Mouse (Mus musculus) forebrain, embryonic 15.5 days (tissue): Measurements from ENCODE around the gene Tns3. TPM values are rescaled to one million over a fixed set of nuclear protein-coding genes. Genes with fewer than 3 reads are reported as not detected.
"Not testable (repeated sequence)": the region's sequence is repeated elsewhere in the genome, so short reads cannot be mapped to it uniquely, and the experiment has no call there.

ENCODE experiments used
- ATAC-seq: fragments of 200-750 bp; cut with Nextera tagmentation; replicated peaks from 2 replicates; pipeline ENCODE4 v1.8.0; 2017; ENCODE audit warnings: mild to moderate bottlenecking, moderate TSS enrichment, moderate library complexity
- H3K27ac ChIP-seq: fragments of 300-500 bp; sonication (generic); replicated peaks from 2 replicates; pipeline ENCODE4 v1.5.1; 2015; ENCODE audit warnings: mild to moderate bottlenecking, inconsistent platforms
- H3K27me3 ChIP-seq: fragments of 300-500 bp; sonication (generic); 2 replicates; pipeline ENCODE4 v1.6.1; 2015; ENCODE audit warnings: inconsistent platforms
- H3K36me3 ChIP-seq: fragments of 300-500 bp; sonication (generic); 2 replicates; pipeline ENCODE4 v1.6.1; 2015; ENCODE audit warnings: mild to moderate bottlenecking, inconsistent platforms
- H3K4me1 ChIP-seq: fragments of 300-500 bp; sonication (generic); 2 replicates; pipeline ENCODE4 v1.6.1; 2015; ENCODE audit warnings: inconsistent platforms
- H3K4me2 ChIP-seq: fragments of 300-500 bp; sonication (generic); replicated peaks from 2 replicates; pipeline ENCODE4 v1.6.1; 2015; ENCODE audit warnings: mild to moderate bottlenecking, inconsistent platforms
- H3K4me3 ChIP-seq: fragments of 300-500 bp; sonication (generic); 2 replicates; pipeline ENCODE4 v1.5.1; 2015; ENCODE audit warnings: mild to moderate bottlenecking, inconsistent platforms
- H3K9ac ChIP-seq: fragments of 300-500 bp; sonication (generic); replicated peaks from 2 replicates; pipeline ENCODE4 v1.6.1; 2015; ENCODE audit warnings: mild to moderate bottlenecking, inconsistent platforms
- H3K9me3 ChIP-seq: fragments of 300-500 bp; sonication (generic); 2 replicates; pipeline ENCODE4 v1.6.1; 2016; ENCODE audit warnings: inconsistent platforms
- WGBS: fragments of 180-500 bp; shearing (Covaris S2); methylation state at CpG from one replicate; pipeline ENCODE4 v1.1.7; 2015; ENCODE audit warnings: mixed read lengths; 5-methylcytosine and 5-hydroxymethylcytosine counted together
- polyA plus RNA-seq: library from polyadenylated mRNA; unstranded; fragments of >200 nt; fragmentation: Nextera tagmentation; extraction: Ambion mirVana; gene quantifications from 2 replicates; pipeline ENCODE4 v1.2.1, GENCODE M21; 2015

Gene Tns3
- polyA plus RNA-seq, 1 experiment from 2014 or later, result 8.0 TPM

DNA sequence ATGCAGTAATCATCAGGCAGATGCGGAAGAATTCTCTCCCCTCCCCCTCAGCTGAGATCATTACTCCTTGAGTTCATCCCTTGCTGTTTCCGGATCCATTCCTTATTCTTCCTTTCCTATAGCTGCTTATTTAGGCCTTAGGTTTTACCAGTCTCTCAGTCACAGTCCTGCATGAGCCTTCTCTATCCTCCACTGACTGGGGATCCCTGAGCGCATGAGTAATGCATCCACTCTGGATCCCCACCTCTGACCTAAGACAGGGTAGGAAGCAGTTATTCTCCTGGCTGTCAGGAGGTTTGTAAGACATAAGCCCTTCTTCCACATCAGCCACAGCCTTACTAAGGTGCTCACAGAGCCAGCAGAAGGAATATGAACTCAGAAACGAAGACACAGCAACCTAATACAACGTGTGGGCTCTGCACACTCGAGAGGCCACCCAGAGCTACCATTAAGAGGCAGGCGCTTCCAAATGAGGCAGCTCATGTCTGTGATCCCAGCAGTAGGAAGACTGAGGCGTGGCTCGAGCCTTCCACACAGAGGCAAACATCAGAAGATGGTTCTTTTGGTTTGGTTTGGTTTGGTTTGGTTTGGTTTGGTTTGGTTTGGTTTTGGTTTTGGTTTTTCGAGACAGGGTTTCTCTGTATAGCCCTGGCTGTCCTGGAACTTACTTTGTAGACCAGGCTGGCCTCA is 38.3 kb downstream of the Tns3 start:
- WGBS, result 82% methylated on average over 10 of the region's 10 CpGs
- Histone ChIP-seq H3K27me3 (no peaks in the 10 kb centered on the region), H3K9me3 (no peaks in the 10 kb centered on the region), H3K27ac (no peak overlapping the region), H3K4me1 (peaks cover 21% of the 10 kb centered on the region), H3K4me3 (no peak overlapping the region), H3K4me2 (no peak overlapping the region), H3K36me3 (no peaks in the 10 kb centered on the region), H3K9ac (no peak overlapping the region)
- ATAC-seq, result no peak

DNA sequence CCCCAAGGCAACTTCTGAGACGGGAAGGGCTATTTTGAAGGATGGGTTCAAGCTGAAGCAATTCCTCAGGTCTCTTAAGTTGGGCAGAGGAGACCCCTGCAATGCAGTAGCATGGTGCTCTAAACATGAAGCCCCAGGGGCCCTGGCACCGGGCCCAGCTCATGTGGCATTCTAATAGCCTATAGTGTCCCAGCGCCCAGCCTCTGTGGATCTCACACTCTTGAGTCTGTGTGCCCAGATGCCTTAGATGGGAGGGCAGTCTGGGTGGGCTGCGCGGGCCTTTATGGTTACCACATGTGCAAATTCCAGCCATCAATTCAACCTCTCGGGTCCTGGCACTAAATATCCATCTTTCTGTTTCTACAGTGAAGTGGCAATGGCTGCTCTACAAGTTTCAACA is 38.9 kb downstream of the Tns3 start:
- 0 out of 2 replicates have a peak, but pooled peaks have one; percentile 6 for ATAC-seq

DNA sequence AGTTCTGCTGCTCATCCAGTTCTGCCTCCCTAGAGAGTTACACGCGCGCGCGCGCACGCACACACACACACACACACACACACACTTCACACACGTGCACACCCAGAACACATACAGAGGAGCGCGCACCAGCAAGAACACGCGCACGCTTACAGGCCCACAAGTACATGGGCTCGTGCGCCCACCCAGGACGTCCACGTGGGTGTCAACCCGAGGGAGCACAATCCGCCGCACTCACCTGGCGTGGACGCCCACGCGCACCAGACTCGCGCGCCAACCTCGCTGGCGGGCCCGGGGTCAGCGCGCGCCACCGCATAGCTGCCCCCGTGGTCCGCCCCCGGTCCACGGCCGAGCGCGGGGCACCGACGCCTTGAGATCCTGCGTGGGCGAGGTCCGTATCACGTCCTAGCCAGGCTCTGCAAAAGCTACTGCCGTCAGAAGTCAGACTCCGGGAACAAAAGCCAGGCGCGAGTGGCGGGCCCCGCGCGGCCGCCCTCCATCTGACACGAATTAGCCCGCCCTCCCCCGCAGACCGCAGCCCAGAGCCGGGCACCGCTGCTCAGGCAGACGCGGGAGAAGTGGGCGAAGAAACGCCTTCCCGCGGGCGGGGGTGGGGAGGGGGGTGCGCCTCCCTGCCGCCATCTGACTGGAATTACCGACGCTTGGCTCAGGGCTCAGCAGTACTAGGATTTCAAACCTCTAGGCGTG is 40.0 kb downstream of the Tns3 start:
- Histone ChIP-seq H3K9me3 (no peaks in the 10 kb centered on the region), H3K27me3 (no peaks in the 10 kb centered on the region), H3K36me3 (no peaks in the 10 kb centered on the region), H3K27ac (no peak overlapping the region), H3K4me3 (peak overlapping the region; percentile 57), H3K9ac (peak overlapping the region; percentile 65), H3K4me2 (peak overlapping the region; percentile 91), H3K4me1 (peaks cover 21% of the 10 kb centered on the region)
- WGBS, result under 1% methylated on average over 74 of the region's 74 CpGs
- peak; percentile 85 for ATAC-seq

More for the DNA sequence above, 38.9 kb downstream of the Tns3 start:
- no peaks in the 10 kb centered on the region for H3K9me3 ChIP-seq
- H3K27ac ChIP-seq, result no peak overlapping the region
- no peaks in the 10 kb centered on the region for H3K36me3 ChIP-seq
- H3K27me3 ChIP-seq, result no peaks in the 10 kb centered on the region
- H3K4me2 ChIP-seq, result no peak overlapping the region
- H3K9ac ChIP-seq, result no peak overlapping the region
- WGBS, result 41% methylated on average over 6 of the region's 6 CpGs
- peaks cover 21% of the 10 kb centered on the region for H3K4me1 ChIP-seq
- no peak overlapping the region for H3K4me3 ChIP-seq

DNA sequence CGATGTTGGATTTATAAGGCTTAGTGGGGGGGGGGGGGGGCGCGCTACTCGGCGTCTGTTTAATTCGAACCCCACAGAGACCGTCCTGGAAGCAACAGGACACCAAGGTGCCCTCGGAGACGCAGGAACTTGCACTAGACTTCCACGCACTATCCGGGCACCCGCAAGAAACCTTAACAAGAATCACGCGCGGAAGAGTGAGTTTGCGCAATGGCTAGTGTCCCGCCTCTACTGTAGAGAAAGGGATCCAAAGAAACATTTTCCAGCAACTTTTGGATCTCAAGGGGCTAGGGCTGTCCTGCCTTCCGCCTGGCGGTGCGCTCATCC is 40.5 kb downstream of the Tns3 start:
- Histone ChIP-seq H3K27me3 (no peaks in the 10 kb centered on the region), H3K9me3 (no peaks in the 10 kb centered on the region), H3K4me3 (peak overlapping the region; percentile 57), H3K4me1 (peaks cover 21% of the 10 kb centered on the region), H3K9ac (peak overlapping the region; percentile 65), H3K27ac (no peak overlapping the region), H3K36me3 (no peaks in the 10 kb centered on the region), H3K4me2 (peak overlapping the region; percentile 91)
- WGBS, result 3% methylated on average over 20 of the region's 20 CpGs
- ATAC-seq, result no peak

DNA sequence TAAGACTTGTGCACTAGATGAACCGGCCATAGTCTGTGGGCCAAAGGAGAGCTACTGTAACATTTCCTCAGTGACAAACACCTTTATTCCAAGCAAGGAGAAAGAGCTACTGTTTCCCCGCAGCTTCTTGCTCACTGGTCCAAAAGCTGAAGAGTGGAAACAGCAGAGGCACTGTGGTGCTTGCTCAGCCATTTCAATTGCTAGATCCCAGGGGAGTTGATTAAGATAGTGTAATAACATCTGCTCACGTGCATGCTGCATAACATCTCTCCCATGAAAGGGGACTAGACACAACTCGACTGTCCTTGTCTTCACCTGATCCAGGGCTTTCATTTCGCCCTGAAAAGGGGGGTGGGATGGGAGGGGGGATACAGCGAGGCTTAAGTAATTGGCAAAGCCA is 41.7 kb downstream of the Tns3 start:
- Histone ChIP-seq H3K4me2 (no peak overlapping the region), H3K36me3 (no peaks in the 10 kb centered on the region), H3K27ac (no peak overlapping the region), H3K4me3 (no peak overlapping the region), H3K9me3 (no peaks in the 10 kb centered on the region), H3K4me1 (peaks cover 21% of the 10 kb centered on the region), H3K9ac (no peak overlapping the region), H3K27me3 (no peaks in the 10 kb centered on the region)
- ATAC-seq, result no peak
- 49% methylated on average over 6 of the region's 6 CpGs for WGBS

DNA sequence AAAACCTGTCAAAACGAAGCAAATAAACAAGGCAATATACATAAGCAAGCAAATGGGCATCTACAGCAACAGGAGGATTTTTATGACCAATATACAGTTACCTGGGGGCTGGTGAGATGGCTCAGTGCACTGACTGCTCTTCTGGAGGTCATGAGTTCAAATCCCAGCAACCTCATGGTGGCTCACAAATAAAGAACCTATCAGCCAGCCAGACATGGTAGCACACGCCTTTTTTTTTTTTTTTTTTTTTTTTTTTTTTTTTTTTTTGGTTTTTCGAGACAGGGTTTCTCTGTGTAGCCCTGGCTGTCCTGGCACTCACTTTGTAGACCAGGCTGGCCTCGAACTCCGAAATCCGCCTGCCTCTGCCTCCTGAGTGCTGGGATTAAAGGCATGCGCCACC is 45.2 kb downstream of the Tns3 start:
- not testable (repeated sequence) for ATAC-seq, H3K4me3 ChIP-seq
- WGBS, result 91% methylated on average over 7 of the region's 7 CpGs

DNA sequence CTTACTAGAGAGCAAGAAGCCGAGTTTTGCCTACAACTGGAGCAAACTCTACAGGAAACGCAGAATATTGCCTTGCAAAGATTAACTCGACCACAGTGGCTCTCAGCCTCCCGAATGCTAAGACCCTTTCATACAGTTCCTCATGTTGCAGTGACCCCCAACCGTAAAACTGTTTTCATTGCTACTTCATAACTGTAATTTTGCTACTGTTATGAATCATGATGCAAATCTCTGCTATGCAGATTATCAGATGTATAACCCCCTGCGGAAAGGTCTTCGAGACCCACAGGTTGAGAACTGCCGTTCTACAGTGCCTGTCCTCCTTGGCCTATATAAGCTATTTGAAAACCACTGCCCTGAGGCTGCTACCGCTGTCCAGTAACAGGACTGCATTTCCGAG is 46.0 kb downstream of the Tns3 start:
- ATAC-seq, result no peak
- H3K36me3 ChIP-seq, result no peaks in the 10 kb centered on the region
- H3K9me3 ChIP-seq, result no peaks in the 10 kb centered on the region
- no peaks in the 10 kb centered on the region for H3K27me3 ChIP-seq
- no peak overlapping the region for H3K4me2 ChIP-seq
- WGBS, result 71% methylated on average over 10 of the region's 10 CpGs
- no peak overlapping the region for H3K9ac ChIP-seq
- H3K4me1 ChIP-seq, result peaks cover 1% of the 10 kb centered on the region; the same call in 1 of the 2 replicates
- H3K27ac ChIP-seq, result no peak overlapping the region
- no peak overlapping the region for H3K4me3 ChIP-seq

More for the DNA sequence above, 45.2 kb downstream of the Tns3 start:
- not testable (repeated sequence) for H3K27ac ChIP-seq, H3K36me3 ChIP-seq, H3K4me1 ChIP-seq, H3K4me2 ChIP-seq, H3K27me3 ChIP-seq, H3K9ac ChIP-seq, H3K9me3 ChIP-seq

DNA sequence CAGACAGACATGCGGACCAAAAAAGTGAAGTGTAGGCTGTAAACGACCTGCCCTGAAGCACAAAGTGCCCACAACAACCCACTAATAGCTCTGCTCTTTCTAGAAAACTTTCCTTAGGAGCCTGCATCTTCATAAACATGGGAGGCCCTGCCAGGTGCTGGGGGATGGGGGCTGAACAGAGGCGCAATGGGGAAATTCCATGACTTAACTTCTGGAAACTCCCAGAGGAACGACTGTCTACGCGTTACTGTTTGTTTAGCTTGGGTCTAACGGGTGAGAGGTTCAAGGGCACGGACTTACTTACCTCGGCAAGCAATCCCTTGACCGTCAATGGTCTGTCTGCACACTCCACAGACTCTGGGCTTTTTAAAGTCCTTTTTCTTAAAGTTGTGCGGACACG is 48.9 kb downstream of the Tns3 start:
- Histone ChIP-seq H3K27ac (no peak overlapping the region), H3K27me3 (no peaks in the 10 kb centered on the region), H3K9me3 (no peaks in the 10 kb centered on the region), H3K4me2 (no peak overlapping the region), H3K4me3 (no peak overlapping the region), H3K9ac (no peak overlapping the region), H3K36me3 (no peaks in the 10 kb centered on the region), H3K4me1 (0 out of 2 replicates have a peak, but pooled peaks cover 4% of the 10 kb centered on the region)
- no peak for ATAC-seq
- WGBS, result 87% methylated on average over 12 of the region's 12 CpGs

DNA sequence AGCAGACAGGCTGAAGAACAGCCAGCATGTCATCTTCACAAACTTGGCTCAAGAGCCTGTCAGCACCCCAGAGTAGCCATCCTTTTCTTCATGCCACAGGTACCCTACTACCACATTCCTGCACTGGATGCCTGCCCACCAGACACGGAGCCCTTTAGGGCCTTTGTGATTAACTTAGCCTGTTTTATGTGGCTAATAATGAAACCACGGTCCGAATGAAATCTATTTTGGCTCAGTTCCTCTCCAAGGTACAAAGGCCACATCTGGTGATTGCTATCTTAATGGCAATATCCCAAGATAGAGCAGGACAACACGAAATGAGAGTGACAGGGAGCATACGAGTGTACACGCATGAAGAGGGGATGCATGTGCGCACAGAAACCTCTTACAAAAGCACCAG is 53.9 kb downstream of the Tns3 start:
- no peaks in the 10 kb centered on the region for H3K36me3 ChIP-seq
- H3K27me3 ChIP-seq, result no peaks in the 10 kb centered on the region
- WGBS, result 46% methylated on average over 7 of the region's 7 CpGs
- no peak for ATAC-seq
- no peak overlapping the region for H3K4me2 ChIP-seq
- H3K4me1 ChIP-seq, result 0 out of 2 replicates have a peak, but pooled peaks cover 7% of the 10 kb centered on the region
- no peak overlapping the region for H3K27ac ChIP-seq
- no peaks in the 10 kb centered on the region for H3K9me3 ChIP-seq
- H3K9ac ChIP-seq, result no peak overlapping the region
- no peak overlapping the region for H3K4me3 ChIP-seq

DNA sequence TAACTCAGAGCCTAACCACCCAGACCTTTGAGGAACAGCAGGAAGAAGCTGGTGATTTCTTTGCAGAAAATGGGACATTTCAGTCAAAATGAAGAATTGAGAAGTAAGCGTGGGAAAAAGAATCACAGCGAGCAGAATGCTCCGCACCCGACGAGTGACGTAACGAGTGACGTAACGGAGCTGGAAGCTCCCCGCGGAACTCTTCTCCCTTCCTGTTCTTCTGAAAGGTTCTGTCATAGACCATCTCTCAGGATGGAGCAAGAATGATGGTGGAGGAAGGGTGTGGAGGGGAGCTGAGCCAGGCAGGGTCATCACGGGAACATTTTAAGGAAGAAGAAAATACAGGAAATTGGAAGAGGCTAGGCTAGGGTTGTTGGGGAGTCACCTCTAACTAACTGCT is 54.5 kb downstream of the Tns3 start:
- H3K9me3 ChIP-seq, result no peaks in the 10 kb centered on the region
- H3K27ac ChIP-seq, result no peak overlapping the region
- no peaks in the 10 kb centered on the region for H3K36me3 ChIP-seq
- ATAC-seq, result no peak
- 91% methylated on average over 12 of the region's 12 CpGs for WGBS
- 0 out of 2 replicates have a peak, but pooled peaks cover 7% of the 10 kb centered on the region for H3K4me1 ChIP-seq
- no peak overlapping the region for H3K4me3 ChIP-seq
- no peaks in the 10 kb centered on the region for H3K27me3 ChIP-seq
- H3K9ac ChIP-seq, result no peak overlapping the region
- no peak overlapping the region for H3K4me2 ChIP-seq

DNA sequence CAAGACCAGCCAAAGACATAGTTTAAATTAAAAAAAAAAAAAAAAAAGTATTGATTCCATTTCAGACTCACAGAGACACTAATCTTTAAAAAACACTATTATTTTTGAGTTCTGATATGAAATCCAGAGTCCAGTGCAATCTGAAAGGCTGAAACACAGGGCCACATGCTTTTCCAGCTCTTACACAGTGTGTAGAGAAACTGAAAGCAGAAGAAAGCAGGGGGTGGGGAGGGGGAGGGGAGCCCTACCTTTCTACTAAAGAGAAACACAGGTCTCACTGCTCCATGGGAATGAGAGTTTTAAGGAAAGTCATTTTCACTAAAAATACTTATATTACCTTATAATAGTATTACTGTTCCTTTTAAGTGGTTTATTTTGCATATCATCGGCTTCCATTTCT is 57.2 kb downstream of the Tns3 start:
- H3K9me3 ChIP-seq, result no peaks in the 10 kb centered on the region
- 0 out of 2 replicates have a peak, but pooled peaks cover 7% of the 10 kb centered on the region for H3K4me1 ChIP-seq
- no peak overlapping the region for H3K9ac ChIP-seq
- no peak overlapping the region for H3K4me2 ChIP-seq
- H3K27me3 ChIP-seq, result no peaks in the 10 kb centered on the region
- H3K27ac ChIP-seq, result no peak overlapping the region
- ATAC-seq, result no peak
- no peak overlapping the region for H3K4me3 ChIP-seq
- H3K36me3 ChIP-seq, result no peaks in the 10 kb centered on the region
- WGBS, result 89% methylated on average over 1 of the region's 1 CpGs

DNA sequence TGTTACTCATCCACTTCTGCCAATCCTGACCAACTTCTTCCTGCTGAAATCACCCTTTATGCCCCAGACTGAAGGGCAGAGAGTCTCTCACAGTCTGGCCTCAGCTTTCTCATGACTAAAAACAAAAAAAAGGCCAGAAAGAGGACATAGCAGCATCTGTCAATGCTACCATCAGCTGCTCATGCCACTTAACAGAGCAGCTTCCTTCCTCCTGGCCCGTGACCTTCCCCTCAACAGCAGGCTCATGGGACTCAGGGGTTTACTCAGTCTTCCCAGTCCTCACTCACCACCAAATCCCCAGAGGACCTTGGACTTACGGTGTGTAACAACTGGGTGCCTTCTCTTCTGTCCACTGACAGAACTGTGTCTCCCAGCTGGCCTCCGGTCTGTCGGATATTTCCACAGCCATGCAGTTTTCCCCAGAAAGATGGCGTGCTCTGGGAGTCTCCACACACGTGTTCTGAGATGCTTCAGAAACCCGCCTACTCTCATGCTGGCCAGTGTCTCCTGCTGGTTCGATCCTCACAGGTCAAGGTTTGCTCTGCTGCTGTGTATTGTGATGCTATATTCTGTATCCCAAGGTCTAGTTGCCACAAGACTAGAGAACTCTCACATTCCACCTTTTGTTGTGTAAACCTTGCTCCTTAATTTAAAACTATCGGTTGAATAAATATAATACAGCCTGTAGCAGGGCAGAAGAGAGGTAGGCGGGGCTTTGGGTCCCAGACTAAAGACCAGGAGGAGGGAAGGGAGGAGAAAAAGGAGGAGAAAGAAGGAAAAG is 59.4 kb downstream of the Tns3 start:
- Histone ChIP-seq H3K4me2 (no peak overlapping the region), H3K27ac (no peak overlapping the region), H3K27me3 (no peaks in the 10 kb centered on the region), H3K4me1 (no peaks in the 10 kb centered on the region), H3K9ac (no peak overlapping the region), H3K9me3 (no peaks in the 10 kb centered on the region), H3K4me3 (no peak overlapping the region), H3K36me3 (no peaks in the 10 kb centered on the region)
- no peak for ATAC-seq
- 88% methylated on average over 10 of the region's 10 CpGs for WGBS
